Mouse (Mus musculus) hindbrain, embryonic 11.5 days (tissue): ENCODE measurements around the gene D8Ertd738e. TPM values are rescaled to one million over a fixed set of nuclear protein-coding genes. Genes with fewer than 3 reads are reported as not detected.
A peak's percentile ranks its signal among the peaks of the same experiment; 100 is the strongest.
"Not testable (repeated sequence)": the region's sequence is repeated elsewhere in the genome, so short reads cannot be mapped to it uniquely, and the experiment has no call there.

Source experiments
- ATAC-seq: fragments of 200-750 bp; cut with Nextera tagmentation; 2 replicates; pipeline ENCODE4 v1.8.0; 2017; ENCODE audit warnings: mild to moderate bottlenecking, moderate TSS enrichment, moderate library complexity; ENCODE audit not compliant: low FRiP score
- DNase-seq: peaks from one replicate; pipeline ENCODE4 v3.0.0-alpha.2; 2015; ENCODE audit warnings: low spot score
- H3K27ac ChIP-seq: fragments of 300-500 bp; sonication (generic); 2 replicates; pipeline ENCODE4 v1.5.1; 2014; ENCODE audit warnings: mild to moderate bottlenecking, low read depth, low read length
- H3K27me3 ChIP-seq: fragments of 300-500 bp; sonication (generic); 2 replicates; pipeline ENCODE4 v1.6.1; 2014; ENCODE audit warnings: mild to moderate bottlenecking, low read length, moderate library complexity, mixed read lengths; ENCODE audit not compliant: control insufficient read depth, insufficient read depth
- H3K36me3 ChIP-seq: fragments of 300-500 bp; sonication (generic); 2 replicates; pipeline ENCODE4 v1.6.1; 2014; ENCODE audit warnings: mild to moderate bottlenecking, low read length, moderate library complexity, mixed read lengths; ENCODE audit not compliant: control insufficient read depth, insufficient read depth
- H3K4me1 ChIP-seq: fragments of 300-500 bp; sonication (generic); replicated peaks from 2 replicates; pipeline ENCODE4 v1.6.1; 2014; ENCODE audit warnings: low read length, mixed read lengths; ENCODE audit not compliant: control insufficient read depth, insufficient read depth
- H3K4me2 ChIP-seq: fragments of 300-500 bp; sonication (generic); replicated peaks from 2 replicates; pipeline ENCODE4 v1.6.1; 2014; ENCODE audit warnings: mild to moderate bottlenecking, low read depth, low read length
- H3K4me3 ChIP-seq: fragments of 300-500 bp; sonication (generic); 2 replicates; pipeline ENCODE4 v1.5.1; 2014; ENCODE audit warnings: low read depth, low read length
- H3K9ac ChIP-seq: fragments of 300-500 bp; sonication (generic); 2 replicates; pipeline ENCODE4 v1.6.1; 2014; ENCODE audit warnings: low read depth, low read length
- H3K9me3 ChIP-seq: fragments of 300-500 bp; sonication (generic); 2 replicates; pipeline ENCODE4 v1.6.1; 2016; ENCODE audit warnings: low read length; ENCODE audit not compliant: control insufficient read depth
- WGBS: fragments of 180-500 bp; shearing (Covaris S2); extraction: QIAGEN DNeasy Blood & Tissue Kit; methylation state at CpG from one replicate; pipeline ENCODE4 v1.1.7; 2014; 5-methylcytosine and 5-hydroxymethylcytosine counted together
- polyA plus RNA-seq: library from polyadenylated mRNA; unstranded; fragments of >200 nt; fragmentation: Nextera tagmentation; extraction: Ambion mirVana; gene quantifications from 2 replicates; pipeline ENCODE4 v1.2.1, GENCODE M21; 2014

D8Ertd738e gene
- polyA plus RNA-seq, result 298 and 313 TPM in 2 replicates

DNA sequence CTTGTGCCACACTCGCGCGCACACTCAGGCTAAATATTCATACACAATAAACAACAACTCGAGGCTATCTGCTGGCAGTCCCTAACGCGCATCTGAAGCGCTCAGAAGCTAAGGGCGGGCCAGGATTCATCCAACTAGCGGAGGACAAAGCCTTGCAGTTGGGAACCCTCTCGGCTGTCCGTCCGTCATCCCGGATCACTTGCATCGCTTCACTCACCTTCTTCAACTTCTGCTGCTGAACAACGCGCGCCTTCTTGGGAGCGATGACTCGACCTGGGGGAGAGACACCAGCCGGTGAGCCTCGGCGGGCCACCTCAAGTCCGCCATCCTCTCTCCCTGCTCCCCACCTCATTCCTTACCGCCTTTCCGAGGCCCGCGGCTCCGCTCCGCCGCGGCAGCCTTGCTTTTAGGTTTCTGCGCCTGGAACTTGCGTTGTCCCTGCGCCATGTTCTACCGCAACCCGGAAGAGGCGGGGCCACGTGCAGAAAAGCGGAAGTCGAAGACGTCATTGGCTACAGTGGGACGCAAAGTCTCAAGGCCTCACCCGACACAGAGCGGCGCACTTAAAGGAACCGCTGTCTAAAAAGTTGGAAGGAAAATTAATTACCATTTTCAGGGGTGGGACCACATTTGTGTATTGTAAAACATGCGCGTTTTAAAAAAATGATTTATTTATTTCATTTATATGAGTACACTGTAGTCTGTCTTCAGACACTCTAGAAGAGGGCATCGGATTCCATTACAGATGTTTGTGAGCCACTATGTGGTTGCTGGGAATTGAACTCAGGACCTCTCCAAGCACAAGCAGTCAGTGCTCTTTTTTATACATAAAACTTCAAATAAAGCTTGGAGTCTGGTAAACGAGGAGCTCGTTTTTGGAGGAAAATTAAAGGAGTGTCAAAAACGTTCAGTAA lies at the start of gene D8Ertd738e:
TSS of gene D8Ertd738e (minus strand) at position 463 of the 914 bp plus-strand sequence.
- peak; percentile 94 for DNase-seq
- no peaks in the 10 kb centered on the region for H3K9me3 ChIP-seq
- no peaks in the 10 kb centered on the region for H3K4me1 ChIP-seq
- peak; percentile 92 for ATAC-seq
- 5% methylated on average over 52 of the region's 52 CpGs for WGBS
- no peak within 1 kb of the TSS for H3K27ac ChIP-seq
- H3K4me2 ChIP-seq, result peak within 1 kb of the TSS; percentile 65
- peak within 1 kb of the TSS; percentile 66 for H3K9ac ChIP-seq
- H3K4me3 ChIP-seq, result peak within 1 kb of the TSS; percentile 69
- H3K27me3 ChIP-seq, result no peaks in the 10 kb centered on the region
- H3K36me3 ChIP-seq, result peaks cover 19% of the 10 kb centered on the region

DNA sequence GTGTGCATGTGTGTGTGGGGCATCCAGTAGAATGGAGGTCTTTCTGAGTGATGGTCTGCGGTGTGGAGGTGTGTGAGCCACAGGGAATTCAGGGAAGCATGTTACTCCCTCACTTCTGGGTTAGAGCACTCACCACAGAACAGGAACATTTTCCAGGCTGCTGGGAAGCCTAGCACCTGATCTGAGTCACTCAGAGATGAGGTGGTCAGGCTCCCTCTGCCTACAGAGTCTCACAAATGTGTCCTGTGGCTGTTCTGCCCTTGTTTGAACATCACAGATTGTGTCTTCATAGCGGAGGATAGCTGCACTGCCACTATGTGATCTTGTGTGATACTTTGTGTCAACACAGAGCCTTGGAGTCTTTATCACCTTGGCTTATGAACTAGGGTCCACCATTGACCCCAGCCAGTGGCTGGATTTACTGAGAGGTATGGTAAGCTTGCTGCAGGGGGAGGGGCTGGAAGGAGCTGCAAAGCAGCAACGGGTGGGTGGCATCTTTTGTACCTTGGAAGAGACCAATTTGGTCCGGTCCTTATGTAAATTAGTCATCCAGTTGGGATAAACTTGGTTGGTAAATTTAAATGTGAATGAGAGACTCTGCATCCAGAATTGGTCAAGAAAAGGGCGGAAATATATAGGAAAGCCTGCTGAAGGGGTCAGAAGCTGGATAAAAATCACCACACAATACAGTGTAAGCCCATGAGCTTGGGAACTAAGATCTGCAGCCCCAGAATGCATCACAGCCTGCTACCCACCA lies 47.7 kb upstream of the D8Ertd738e start:
- DNase-seq (no peak), ATAC-seq (no peak)
- no peaks in the 10 kb centered on the region for H3K9me3 ChIP-seq
- WGBS, result 72% methylated on average over 5 of the region's 5 CpGs
- H3K9ac ChIP-seq, result no peak overlapping the region
- no peaks in the 10 kb centered on the region for H3K4me1 ChIP-seq
- H3K27ac ChIP-seq, result no peak overlapping the region
- H3K36me3 ChIP-seq, result no peaks in the 10 kb centered on the region
- no peak overlapping the region for H3K4me2 ChIP-seq
- no peak overlapping the region for H3K4me3 ChIP-seq
- H3K27me3 ChIP-seq, result no peaks in the 10 kb centered on the region

DNA sequence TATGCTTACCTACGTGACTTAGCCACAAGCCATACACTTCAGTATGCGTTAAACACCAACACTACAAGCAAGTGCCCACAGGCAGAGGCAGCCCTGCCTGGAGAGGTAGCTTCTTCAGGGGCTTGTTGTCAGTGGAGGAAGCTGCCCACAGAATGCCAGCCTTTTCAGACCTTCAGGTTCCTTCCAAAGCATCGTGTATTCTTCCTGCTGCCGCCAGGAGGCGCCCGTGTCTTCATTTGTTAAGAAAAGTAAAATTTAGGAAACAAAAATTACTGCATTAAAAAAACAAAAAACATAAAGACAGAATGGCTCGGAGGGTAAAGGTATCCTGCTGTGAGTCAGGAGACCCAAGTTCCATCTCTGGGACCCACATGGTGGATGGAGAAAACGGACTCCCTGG lies 42.2 kb upstream of the D8Ertd738e start:
- no peaks in the 10 kb centered on the region for H3K9me3 ChIP-seq
- ATAC-seq (no peak), DNase-seq (peak; percentile 78)
- no peaks in the 10 kb centered on the region for H3K36me3 ChIP-seq
- H3K4me3 ChIP-seq, result no peak overlapping the region
- H3K27me3 ChIP-seq, result no peaks in the 10 kb centered on the region
- no peaks in the 10 kb centered on the region for H3K4me1 ChIP-seq
- no peak overlapping the region for H3K9ac ChIP-seq
- H3K27ac ChIP-seq, result no peak overlapping the region
- WGBS, result 24% methylated on average over 8 of the region's 8 CpGs
- no peak overlapping the region for H3K4me2 ChIP-seq

DNA sequence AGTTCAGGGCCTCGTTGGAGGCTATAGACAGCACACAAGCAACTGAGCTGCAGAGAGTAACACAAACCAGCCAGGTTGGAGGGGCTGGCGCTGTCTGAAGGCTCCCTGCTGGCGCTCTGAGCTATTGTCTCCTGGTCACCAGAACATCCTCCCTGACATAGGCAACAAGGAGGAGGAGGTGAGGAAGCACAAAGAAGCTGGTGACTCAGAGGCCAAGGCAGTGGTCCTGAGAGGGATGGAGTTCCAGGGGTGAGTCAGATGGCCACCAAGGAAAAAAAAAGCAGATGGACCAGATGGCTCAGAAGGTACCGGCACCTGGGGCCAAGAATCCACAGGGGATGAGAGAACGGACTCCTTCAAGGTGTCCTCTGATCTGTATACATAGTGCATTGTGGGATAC lies 41.6 kb upstream of the D8Ertd738e start:
- Histone ChIP-seq H3K36me3 (no peaks in the 10 kb centered on the region), H3K4me2 (no peak overlapping the region), H3K9me3 (no peaks in the 10 kb centered on the region), H3K4me3 (no peak overlapping the region), H3K4me1 (no peaks in the 10 kb centered on the region), H3K27ac (no peak overlapping the region), H3K27me3 (no peaks in the 10 kb centered on the region), H3K9ac (no peak overlapping the region)
- no peak for DNase-seq
- ATAC-seq, result no peak
- 72% methylated on average over 5 of the region's 5 CpGs for WGBS

DNA sequence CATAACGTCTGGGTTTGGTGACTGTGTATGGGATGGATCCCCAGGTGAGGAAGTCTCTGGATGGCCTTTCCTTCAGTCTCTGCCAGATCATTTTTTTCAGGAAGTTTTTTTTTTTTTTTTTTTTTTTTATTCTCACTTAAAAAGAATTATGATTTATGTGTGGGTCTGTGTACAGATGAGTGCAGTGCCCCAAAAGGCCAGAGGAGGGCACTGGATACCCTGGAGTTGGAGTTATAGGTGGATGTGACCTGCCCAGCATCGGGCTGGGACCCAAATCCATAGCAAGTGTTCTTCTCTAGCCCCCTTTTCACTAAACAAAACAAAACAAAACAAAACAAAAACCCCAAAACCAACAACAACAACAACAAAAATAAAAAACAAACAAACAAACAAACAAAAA lies 39.4 kb upstream of the D8Ertd738e start:
- Histone ChIP-seq H3K36me3 (no peaks in the 10 kb centered on the region), H3K27me3 (no peaks in the 10 kb centered on the region)

DNA sequence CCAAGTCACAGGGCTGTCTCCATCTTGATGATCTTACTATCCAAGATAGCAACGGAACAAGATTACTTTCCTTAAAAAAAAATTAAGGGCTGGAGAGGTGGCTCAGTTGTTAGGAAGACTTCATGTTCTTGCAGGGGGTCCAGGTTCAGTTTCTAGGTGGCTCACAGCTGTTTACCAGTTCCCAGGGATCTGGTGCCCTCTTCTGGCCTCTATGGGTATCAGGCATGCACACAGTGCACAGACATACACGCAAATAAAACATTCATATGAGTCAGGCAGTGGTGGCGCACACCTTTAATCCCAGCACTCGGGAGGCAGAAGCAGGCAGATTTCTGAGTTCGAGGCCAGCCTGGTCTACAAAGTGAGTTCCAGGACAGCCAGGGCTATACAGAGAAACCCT lies 36.1 kb upstream of the D8Ertd738e start:
- 54% methylated on average over 5 of the region's 5 CpGs for WGBS

More for the DNA sequence above, 39.4 kb upstream of the D8Ertd738e start:
- 52% methylated on average over 2 of the region's 2 CpGs for WGBS
- DNase-seq (peak; percentile 37), ATAC-seq (no peak)
- Histone ChIP-seq H3K9ac (no peak overlapping the region), H3K27ac (no peak overlapping the region), H3K9me3 (no peaks in the 10 kb centered on the region), H3K4me2 (no peak overlapping the region), H3K4me1 (no peaks in the 10 kb centered on the region), H3K4me3 (no peak overlapping the region)

DNA sequence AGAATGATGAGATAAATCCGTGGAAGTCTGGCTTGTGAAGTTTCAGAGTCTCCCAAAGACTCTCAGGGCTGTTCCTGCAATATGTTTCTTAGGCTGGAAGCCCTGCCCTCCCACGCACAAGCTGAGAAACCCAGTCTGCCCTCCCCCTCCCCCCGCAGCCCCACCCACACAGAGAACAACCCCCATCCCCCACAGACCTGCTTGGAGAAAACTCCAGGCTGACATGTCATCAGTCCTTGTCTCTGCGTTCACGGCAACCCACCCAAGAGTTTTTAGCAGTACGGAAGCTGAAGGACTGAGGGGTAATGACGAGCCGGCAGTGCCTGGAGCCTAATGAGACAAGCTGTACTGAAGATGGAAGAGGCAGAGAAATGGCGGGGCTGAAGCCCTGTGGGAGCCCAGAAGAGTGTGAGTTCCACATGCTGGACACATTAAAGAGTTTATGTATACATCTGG lies 35.1 kb upstream of the D8Ertd738e start:
- Histone ChIP-seq H3K27me3 (no peaks in the 10 kb centered on the region), H3K9me3 (no peaks in the 10 kb centered on the region), H3K4me2 (no peak overlapping the region), H3K36me3 (no peaks in the 10 kb centered on the region), H3K27ac (no peak overlapping the region), H3K9ac (no peak overlapping the region), H3K4me1 (no peaks in the 10 kb centered on the region), H3K4me3 (no peak overlapping the region)
- 33% methylated on average over 9 of the region's 9 CpGs for WGBS
- DNase-seq (peak; percentile 20), ATAC-seq (no peak)

More for the DNA sequence above, 36.1 kb upstream of the D8Ertd738e start:
- H3K4me3 ChIP-seq, H3K9ac ChIP-seq, ATAC-seq, H3K27ac ChIP-seq, H3K36me3 ChIP-seq, H3K4me1 ChIP-seq, H3K9me3 ChIP-seq, H3K4me2 ChIP-seq, H3K27me3 ChIP-seq: not testable (repeated sequence)
- peak; percentile 54 for DNase-seq

DNA sequence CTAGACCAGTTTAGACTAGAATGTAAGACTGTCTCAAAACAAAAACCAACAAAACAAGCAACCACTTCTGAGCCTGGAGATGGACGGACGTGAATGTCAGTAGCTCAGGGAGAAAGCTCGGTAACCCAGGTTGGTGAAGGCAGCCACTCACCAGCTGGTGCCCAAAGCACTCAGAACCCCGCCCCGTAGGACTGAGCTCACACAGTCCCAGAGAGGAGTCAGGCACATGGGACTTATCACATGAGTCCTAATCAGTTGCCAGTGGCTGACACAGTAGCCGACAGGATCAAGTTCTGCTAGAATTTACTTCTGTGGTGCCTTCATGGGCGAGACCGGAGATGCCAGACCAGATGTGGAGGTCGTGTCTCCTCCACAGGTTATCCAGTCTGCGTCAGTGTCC lies 31.3 kb upstream of the D8Ertd738e start:
- WGBS, result 83% methylated on average over 10 of the region's 10 CpGs
- Histone ChIP-seq H3K9me3 (no peaks in the 10 kb centered on the region), H3K9ac (no peak overlapping the region), H3K27ac (no peak overlapping the region), H3K4me3 (no peak overlapping the region), H3K36me3 (no peaks in the 10 kb centered on the region), H3K27me3 (no peaks in the 10 kb centered on the region), H3K4me1 (no peaks in the 10 kb centered on the region), H3K4me2 (no peak overlapping the region)
- ATAC-seq (no peak), DNase-seq (no peak)
